Comparison of ENCODE assay signal across 8 mouse cellular contexts in the genomic region with DNA sequence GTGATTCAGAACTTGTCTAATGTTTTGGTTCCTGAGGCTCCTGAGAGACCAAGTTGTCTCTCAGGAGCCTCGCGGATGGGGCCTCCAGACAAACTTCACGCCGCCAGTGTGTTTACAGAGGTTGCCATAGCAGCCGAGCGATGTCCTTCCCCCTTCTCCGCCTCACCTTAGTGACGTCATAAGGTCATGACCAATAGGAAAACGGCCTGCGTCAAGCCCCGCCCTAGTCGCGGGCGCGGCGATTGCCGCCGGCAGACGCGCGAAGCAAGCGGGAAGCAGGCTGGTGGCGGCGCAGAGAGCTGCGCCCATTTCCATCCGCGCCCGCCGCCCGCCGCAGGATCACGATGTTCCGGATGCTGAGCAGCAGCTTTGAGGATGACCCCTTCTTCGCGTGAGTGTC. TPM values are rescaled to one million over a fixed set of nuclear protein-coding genes. Genes with fewer than 3 reads are reported as not detected.
DNase-seq lines count a peak whose midpoint lies in the region; ATAC-seq and TF ChIP-seq lines count a peak whose summit lies in the region.

Mlf1 (plus strand) TSS at position 226 of the 400 bp plus-strand sequence.

- no peaks in the 10 kb centered on the region for H3K79me2 ChIP-seq in MEL (ENCODE audit: control insufficient read depth, insufficient read depth, low read length, poor library complexity)

- H3K9ac ChIP-seq in MEL (ENCODE audit: control insufficient read depth, low read depth, low read length, poor library complexity, severe bottlenecking), result peak within 1 kb of the TSS; percentile 65

- TF ChIP-seq POLR2A in MEL (IDR thresholded peaks at IDR 0.05; ENCODE audit: control insufficient read depth in 1 of 2, insufficient read depth in 1 of 2, low read depth in 1 of 2, low read length in 2 of 2, poor library complexity in 1 of 2), result peak; percentile 41 to 44; a peak in 1 of 4 replicates
- TF ChIP-seq POLR2A in lung, adult 2 months (IDR thresholded peaks at IDR 0.05; ENCODE audit: borderline replicate concordance, extremely low read depth, low read depth, low read length), result no peak

- H3K4me1 ChIP-seq in MEL (ENCODE audit: control insufficient read depth in 1 of 2, insufficient read depth in 2 of 2, low read length in 2 of 2), result 0 out of 4 replicates have a peak, but pooled peaks cover 0 to 2% of the 10 kb centered on the region in 2 experiments
- H3K4me1 ChIP-seq in lung, adult 2 months (ENCODE audit: control insufficient read depth, insufficient read depth, low read length), result no peaks in the 10 kb centered on the region

- no peak within 1 kb of the TSS for H3K27ac ChIP-seq in MEL (ENCODE audit: control insufficient read depth, low read depth, low read length)
- H3K27ac ChIP-seq in layer of hippocampus, adult 2 months, result no peak within 1 kb of the TSS

- no peak for TF ChIP-seq CTCF in MEL (IDR thresholded peaks at IDR 0.05 in 2 of 3, conservative IDR thresholded peaks at IDR 0.05 in 1 of 3; ENCODE audit: control insufficient read depth in 1 of 3, insufficient read depth in 1 of 3, low read depth in 2 of 3, low read length in 3 of 3, poor library complexity in 1 of 3, severe bottlenecking in 1 of 3)
- TF ChIP-seq CTCF in layer of hippocampus, adult 2 months (conservative IDR thresholded peaks at IDR 0.05), result no peak; the same call in none of the 2 replicates
- no peak for TF ChIP-seq CTCF in lung, adult 2 months (IDR thresholded peaks at IDR 0.05; ENCODE audit: insufficient read depth, low read length)

- DNase-seq in MEL (ENCODE audit: low read depth, low spot score), result peak; percentile 94
- DNase-seq in cerebellum, adult 8-10 months, result peak; percentile 66
- DNase-seq in forelimb bud, embryonic 11.5 days (ENCODE audit: low read depth, low spot score), result peak; percentile 97
- peak; percentile 96 for DNase-seq in heart, postnatal 4 days
- peak; percentile 86 to 92 for DNase-seq in layer of hippocampus, adult 2 months (ENCODE audit: low spot score in 2 of 2)
- peak; percentile 76 for DNase-seq in lung, adult 2 months
- peak; percentile 93 for DNase-seq in testis, postnatal 14 days (ENCODE audit: low spot score)

- no peak for TF ChIP-seq RAD21 in MEL (IDR thresholded peaks at IDR 0.05; ENCODE audit: low read depth, low read length)

- H3K4me3 ChIP-seq in MEL (ENCODE audit: control insufficient read depth in 1 of 2, insufficient read depth in 1 of 2, low read depth in 2 of 2, low read length in 2 of 2), result peak within 1 kb of the TSS; percentile 61 to 62
- peak within 1 kb of the TSS; percentile 62 for H3K4me3 ChIP-seq in layer of hippocampus, adult 2 months
- peak within 1 kb of the TSS; percentile 53 for H3K4me3 ChIP-seq in lung, adult 2 months (replicated peaks; ENCODE audit: extremely low read depth, low read depth, low read length)

- peaks cover 0 to 3% of the 10 kb centered on the region in 2 experiments; a peak in 3 of 4 replicates for H3K27me3 ChIP-seq in MEL (ENCODE audit: control insufficient read depth in 1 of 2, insufficient read depth in 2 of 2, low read length in 2 of 2)

- peaks cover 0 to 5% of the 10 kb centered on the region in 2 experiments; a peak in 2 of 4 replicates for H3K36me3 ChIP-seq in MEL (ENCODE audit: control insufficient read depth in 1 of 2, insufficient read depth in 2 of 2, low read length in 2 of 2)

- under 1% methylated on average over 35 of the region's 35 CpGs for WGBS in lung, adult 2 months

- TF ChIP-seq EP300 in MEL (IDR thresholded peaks at IDR 0.05; ENCODE audit: low read depth in 1 of 2, low read length in 2 of 2), result no peak

- H3K9me3 ChIP-seq in MEL (replicated peaks; ENCODE audit: insufficient read depth, low read length), result no peaks in the 10 kb centered on the region

- 0 out of 2 replicates have a peak, but pooled peaks have one; percentile 33 for ATAC-seq in neutrophil, adult 5-6 weeks (ENCODE audit: extremely low read depth, insufficient number of reproducible peaks, low FRiP score, poor library complexity, severe bottlenecking)

TF ChIP-seq in MEL, 35 proteins besides CTCF, POLR2A, EP300 and RAD21:
- TF ChIP-seq MAX (IDR thresholded peaks at IDR 0.05; ENCODE audit: low read length), result peak; percentile 85
- TF ChIP-seq TCF12 (IDR thresholded peaks at IDR 0.05; ENCODE audit: low read depth, low read length), result no peak
- TF ChIP-seq POLR2AphosphoS2 (IDR thresholded peaks at IDR 0.05; ENCODE audit: low read length), result no peak
- no peak for TF ChIP-seq CHD2 (IDR thresholded peaks at IDR 0.05; ENCODE audit: low read length)
- peak; percentile 34; the same call in 1 of the 2 replicates for TF ChIP-seq NELFE (IDR thresholded peaks at IDR 0.05; ENCODE audit: low read depth, low read length)
- peak; percentile 71; the same call in 1 of the 2 replicates for TF ChIP-seq ELF1 (IDR thresholded peaks at IDR 0.05; ENCODE audit: low read depth, low read length)
- peak; percentile 40; the same call in 1 of the 2 replicates for TF ChIP-seq E2F4 (IDR thresholded peaks at IDR 0.05; ENCODE audit: borderline replicate concordance, low read depth, low read length)
- TF ChIP-seq MAFK (IDR thresholded peaks at IDR 0.05; ENCODE audit: borderline replicate concordance, low read depth, low read length), result no peak
- TF ChIP-seq MXI1 (IDR thresholded peaks at IDR 0.05; ENCODE audit: low read depth, low read length), result peak; percentile 94
- no peak for TF ChIP-seq KAT2A (conservative IDR thresholded peaks at IDR 0.05; ENCODE audit: low read depth, low read length)
- peak; percentile 98 for TF ChIP-seq SIN3A (IDR thresholded peaks at IDR 0.05; ENCODE audit: low read length)
- no peak for TF ChIP-seq GATA1 (IDR thresholded peaks at IDR 0.05; ENCODE audit: low read depth, low read length)
- peak; percentile 64 for TF ChIP-seq HCFC1 (IDR thresholded peaks at IDR 0.05; ENCODE audit: low read depth, low read length)
- no peak for TF ChIP-seq GABPA (IDR thresholded peaks at IDR 0.05; ENCODE audit: low read depth, low read length)
- TF ChIP-seq TBP (IDR thresholded peaks at IDR 0.05; ENCODE audit: low read depth, low read length), result peak; percentile 13; the same call in 1 of the 2 replicates

RNA-seq across cellular contexts. Expression of gene Mlf1, which starts in this region (rescaled TPM):
- 7.8 and 8.1 TPM in 2 replicates for total RNA-seq in MEL (2012; rRNA removed)
- 1 to 10 TPM in 1 of 2 experiments, not detected in 1; 6.9 TPM for polyA plus RNA-seq in MEL (2012; ENCODE audit: insufficient read depth in 1 of 2, insufficient read length in 2 of 2, low read depth in 1 of 2, low replicate concordance in 2 of 2, missing spikeins in 1 of 2)
- 100 to 1,000 TPM; 390 to 439 TPM for total RNA-seq in heart, postnatal 4 days (2021)
- total RNA-seq in layer of hippocampus, adult 2 months (2021), result 1 to 10 TPM; 1.1 to 1.3 TPM
- polyA plus RNA-seq in lung, adult 2 months (2012; rRNA removed), result 4.6 and 6.8 TPM in 2 replicates
- total RNA-seq in neutrophil, adult 5-6 weeks (2017), result not detected in 2 replicates

Comparison
In these comparisons a context has a peak if more than half of its experiments do, and no peak if none do; other contexts are left out.
1. RNA of gene Mlf1 (total RNA-seq): 390 to 439 TPM in heart, postnatal 4 days; 7.8 to 8.1 TPM in MEL, 1.1 to 1.3 TPM in layer of hippocampus, adult 2 months and not detected in neutrophil, adult 5-6 weeks; every median in the first group is over 10 times any median in the second.
2. Peak in ATAC-seq in neutrophil, adult 5-6 weeks; RNA of the gene not detected or under 1 TPM.
3. Peak in every context shown above with its lines, with median percentiles within 50 percentile points of each other: DNase-seq and H3K4me3 ChIP-seq.